Mouse (Mus musculus) ZHBTc4 (cell line): ENCODE measurements at regions not wholly inside any gene's neighbourhood (a gene's known extent, or its start where the extent isn't known, plus 50 kb on each side); places are given as distances from the start of the nearest gene placed in this dataset.

ENCODE experiments used
- DNase-seq: peaks from one replicate; pipeline ENCODE4 v3.0.0-alpha.2; 2011; ENCODE audit warnings: low read depth, low spot score

GRCm38 (mm10) chr6:98872334-98872733, 529.8 kb upstream of the Gm765 start:
- peak; percentile 13 for DNase-seq

DNA sequence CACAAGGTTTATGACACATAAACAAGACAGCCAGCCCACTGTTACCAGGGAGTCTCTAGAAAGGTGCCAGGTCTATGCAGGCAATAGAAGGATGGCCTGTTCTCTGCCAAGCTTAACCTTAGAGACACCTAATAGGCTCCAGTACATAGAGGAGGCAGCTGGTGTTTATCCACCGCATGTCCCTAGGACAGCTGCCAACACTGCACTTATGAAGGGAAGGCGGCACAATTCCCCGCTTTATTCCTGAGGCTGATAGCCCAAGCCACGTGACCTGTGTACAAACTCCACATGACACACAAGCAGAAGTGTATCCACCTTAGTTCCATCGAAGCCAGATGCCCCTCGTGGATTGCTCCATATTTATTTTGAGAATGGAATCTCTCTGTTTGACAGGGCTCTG, 527.2 kb upstream of the Gm765 start:
- DNase-seq, result no peak

DNA sequence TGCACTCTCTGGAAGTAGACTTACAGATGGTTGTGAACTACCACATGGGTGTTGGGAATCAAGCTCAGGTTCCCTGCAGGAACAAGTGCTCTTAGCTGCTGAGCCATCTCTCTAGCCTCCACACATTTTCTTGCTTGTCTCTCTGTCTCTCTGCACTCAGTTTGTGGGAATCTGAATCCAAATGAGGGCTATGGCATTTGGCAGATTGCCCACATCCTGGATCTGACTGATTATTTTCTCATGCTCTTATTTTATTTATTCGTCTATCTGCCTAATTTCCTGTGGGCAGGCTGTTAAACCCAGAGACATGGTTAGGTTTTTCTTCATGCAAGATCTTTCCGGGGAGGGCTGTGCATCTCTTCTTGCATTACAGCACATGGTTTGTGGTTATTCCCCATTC, 521.8 kb upstream of the Gm765 start:
- no peak for DNase-seq

DNA sequence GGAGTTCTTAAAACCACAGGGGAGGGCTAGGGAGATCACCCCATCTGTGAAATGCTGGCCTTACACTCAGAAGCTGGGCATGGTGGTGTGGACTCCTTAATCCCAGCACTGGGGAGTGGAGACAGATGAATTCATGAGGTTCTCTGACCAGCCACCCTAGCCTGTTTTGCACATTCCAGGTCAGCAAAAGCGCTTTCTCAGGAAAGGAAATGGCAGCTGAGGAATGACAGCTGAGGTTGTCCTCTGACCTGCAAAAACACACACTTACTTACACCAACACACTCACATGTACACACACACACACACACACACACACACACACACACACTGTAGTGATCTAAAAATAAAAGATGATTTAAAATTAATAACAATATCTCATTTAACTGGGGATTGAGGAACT, 513.4 kb upstream of the Gm765 start:
- DNase-seq, result no peak

GRCm38 (mm10) chr6:98850906-98851305, 508.4 kb upstream of the Gm765 start:
- no peak for DNase-seq

DNA sequence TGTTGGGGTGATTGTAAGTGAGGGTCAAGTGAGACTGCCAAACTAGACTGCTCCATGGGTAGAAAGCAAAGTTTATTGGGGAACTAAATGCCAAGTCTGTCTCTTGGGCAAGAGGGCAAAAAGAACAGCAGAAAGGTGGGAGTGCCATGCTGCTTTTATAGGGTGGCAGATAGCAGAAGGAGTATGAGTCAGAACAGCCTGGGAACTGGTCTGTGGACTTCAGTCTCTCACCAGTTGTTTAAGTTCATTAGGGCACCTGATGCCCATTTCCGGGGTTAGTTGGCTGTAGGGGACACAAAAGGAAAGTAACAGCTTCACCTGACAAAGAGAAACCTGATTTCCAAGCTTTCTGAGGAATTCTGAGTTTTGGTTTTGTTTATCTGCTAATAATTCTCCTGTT, 506.3 kb upstream of the Gm765 start:
- no peak for DNase-seq

DNA sequence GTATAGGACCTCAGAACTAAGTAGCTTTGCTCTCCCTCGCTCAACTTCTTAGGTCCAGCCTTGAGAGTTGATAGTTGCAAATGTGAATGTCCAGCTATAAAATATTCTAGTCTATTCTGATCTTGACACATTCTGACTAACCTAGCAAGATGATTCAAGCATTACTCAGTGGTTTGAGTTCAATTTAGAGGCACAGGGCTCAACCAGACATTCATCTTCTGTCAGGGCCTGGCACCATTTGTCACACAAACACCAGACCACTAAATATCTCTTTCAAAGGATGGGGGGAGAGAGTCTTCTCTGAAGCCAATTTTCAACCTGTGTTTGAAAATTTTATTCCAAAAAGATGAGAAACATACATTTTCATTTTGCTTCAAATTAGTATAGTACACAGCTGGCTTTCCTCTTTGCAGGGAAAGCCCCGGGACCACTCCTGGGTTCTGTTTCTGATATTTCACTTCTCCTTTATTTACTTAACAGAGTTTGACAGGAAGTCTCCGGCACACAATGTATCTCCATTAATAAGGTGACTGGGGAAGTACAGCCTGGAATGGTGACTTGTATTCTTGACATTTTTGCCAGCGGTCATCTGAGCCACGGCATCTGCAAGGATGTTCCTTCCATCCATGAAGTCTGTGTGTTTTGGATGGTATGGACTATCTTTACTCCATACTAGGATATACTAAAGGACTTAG, 503.6 kb upstream of the Gm765 start:
- no peak for DNase-seq

DNA sequence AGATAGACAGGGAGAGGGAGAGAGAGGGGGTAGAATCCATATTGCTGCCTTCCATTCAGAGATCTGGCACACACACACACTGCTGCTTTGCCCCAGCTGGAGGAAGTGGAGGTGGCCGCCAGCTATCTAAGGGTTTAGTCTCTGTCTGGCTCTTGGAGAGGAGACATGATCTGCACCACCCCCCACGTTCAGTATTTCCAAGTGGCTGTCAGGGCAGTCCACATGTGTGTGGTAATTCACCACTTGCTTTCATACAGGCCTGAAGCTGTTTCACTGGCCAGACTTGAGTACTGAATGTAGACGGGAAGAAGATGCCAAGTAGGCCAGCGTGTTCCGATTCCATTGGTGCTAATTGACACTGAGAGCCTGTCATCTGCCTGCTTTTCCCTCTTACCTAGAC, 501.0 kb upstream of the Gm765 start:
- DNase-seq, result no peak

GRCm38 (mm10) chr6:98842924-98843323, 500.4 kb upstream of the Gm765 start:
- peak; percentile 4 for DNase-seq

DNA sequence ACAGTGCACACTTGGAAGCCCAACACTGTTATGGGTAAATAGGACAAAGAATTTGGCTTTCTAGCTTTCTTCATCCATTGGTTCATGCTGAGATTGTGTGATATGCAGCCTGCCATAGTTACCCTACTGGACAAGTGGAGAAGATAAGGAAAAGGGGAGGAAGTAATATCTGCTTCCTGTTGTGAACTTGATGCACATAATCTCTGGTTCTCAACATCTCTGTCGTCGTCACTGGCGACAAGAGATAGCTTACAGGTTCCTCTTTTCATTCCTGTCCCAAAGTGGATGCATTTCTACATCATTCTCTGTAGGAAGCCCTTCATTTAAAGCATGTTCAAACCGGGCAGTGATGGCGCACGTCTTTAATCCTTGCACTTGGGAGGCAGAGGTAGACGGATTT, 491.4 kb upstream of the Gm765 start:
- no peak for DNase-seq

DNA sequence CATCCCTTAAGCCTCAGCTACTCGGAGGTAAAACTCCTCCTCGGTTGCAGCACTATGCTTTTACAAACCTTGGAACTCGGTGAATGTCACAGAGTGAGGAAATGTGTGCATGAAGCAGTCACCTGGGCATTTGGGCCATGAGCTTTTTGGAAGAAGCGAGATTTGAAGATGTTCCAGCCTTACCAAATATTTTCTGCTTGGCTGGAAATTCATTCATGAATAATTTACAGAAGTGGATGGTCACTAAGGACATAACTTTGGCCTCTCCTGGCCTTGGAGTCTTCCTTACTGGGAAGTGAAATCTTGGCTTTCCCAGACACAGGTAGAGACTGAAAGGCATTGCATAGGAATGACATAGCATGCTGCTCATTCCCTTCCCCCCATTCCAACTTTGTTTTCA, 487.6 kb upstream of the Gm765 start:
- no peak for DNase-seq

- DNase-seq, result no peak
These were observed 465.5 kb upstream of the Gm765 start for GRCm38 (mm10) chr6:98808046-98808445.

DNA sequence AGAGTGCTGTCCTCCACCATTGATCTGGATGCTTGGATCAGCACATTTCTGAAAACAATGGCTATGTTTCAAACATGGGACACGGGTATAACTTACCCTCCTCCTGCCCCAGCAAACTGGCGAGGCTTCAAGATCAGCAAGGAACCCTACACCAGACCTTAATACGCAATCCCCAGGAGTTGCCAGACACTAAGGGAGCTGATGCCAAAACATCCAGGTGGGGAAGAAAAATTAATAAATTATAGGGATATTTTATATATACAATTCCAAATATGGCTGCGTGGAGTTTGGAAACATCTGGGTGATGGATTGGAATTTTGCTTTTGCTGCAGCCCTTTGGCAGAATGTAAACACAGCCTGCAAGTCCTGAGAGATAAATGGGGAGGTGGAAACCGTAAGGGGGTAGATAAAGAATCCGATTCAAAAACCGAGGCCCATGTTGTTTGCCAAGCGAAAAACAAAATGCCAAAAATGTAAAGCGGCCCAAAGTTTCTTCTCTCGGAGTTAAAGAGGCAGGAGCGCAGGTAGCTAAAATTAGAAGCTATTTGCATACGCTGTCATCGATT, 460.9 kb upstream of the Gm765 start:
- no peak for DNase-seq

GRCm38 (mm10) chr6:98801061-98801460, 458.5 kb upstream of the Gm765 start:
- peak; percentile 34 for DNase-seq

DNA sequence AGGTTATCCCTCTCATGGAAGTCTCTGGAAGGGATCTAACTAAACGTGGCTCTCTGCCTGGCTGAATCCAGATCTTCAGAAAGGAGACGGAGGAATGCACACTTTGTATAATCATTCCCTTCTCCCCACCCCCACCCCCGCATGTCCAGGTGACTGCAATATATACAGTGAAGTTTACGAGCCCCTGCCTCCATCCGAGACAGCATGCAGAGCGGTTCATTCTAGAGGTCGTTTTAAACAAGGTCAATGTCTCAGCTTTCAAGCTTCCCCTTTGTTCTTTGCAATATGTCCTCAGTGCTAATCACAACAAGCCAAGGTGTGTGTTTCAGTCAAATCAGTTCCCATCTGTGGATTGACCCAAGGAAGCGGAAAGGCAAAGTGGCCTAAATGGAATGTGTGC, 457.5 kb upstream of the Gm765 start:
- DNase-seq, result peak; percentile 48

- DNase-seq, result no peak
These were observed 455.2 kb upstream of the Gm765 start for GRCm38 (mm10) chr6:98797778-98798177.

DNA sequence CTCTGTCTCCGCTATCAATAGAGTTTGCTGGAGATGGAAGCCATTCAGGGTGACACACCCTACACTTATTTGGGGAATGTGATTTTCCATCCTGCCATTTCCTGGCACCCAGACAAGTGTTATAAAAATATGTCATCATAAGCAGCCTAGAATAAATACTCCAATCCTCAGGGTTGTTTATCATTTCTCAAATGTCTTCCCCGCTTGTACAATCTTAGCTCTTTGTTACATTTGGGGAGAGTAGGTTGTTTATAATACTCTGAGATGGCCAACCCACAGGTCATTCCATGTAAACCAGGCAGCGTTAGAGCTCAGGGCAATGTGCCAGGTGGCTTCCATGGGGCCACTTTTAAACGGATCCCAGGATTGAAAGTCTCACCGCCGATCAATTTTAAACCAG, 454.8 kb upstream of the Gm765 start:
- DNase-seq, result no peak

DNA sequence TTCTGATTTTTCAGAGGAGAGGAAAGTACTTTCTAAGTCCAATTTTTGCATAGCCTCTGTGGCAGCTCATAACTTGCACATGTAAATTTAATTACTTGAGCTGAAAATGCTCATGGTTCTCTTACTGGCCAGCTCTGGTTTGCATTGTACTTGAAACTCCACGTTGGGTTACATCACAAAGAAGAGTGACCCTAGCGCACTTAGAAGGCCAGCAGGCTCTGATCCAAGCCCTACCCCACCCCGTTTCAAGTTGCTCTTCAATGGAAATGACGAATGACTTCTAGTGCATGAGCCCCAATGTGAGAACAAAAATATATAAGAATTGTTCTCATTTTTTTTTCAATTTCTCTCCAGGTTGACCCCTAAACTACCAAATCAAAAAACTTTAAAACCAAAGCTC, 454.1 kb upstream of the Gm765 start:
- DNase-seq, result no peak

DNA sequence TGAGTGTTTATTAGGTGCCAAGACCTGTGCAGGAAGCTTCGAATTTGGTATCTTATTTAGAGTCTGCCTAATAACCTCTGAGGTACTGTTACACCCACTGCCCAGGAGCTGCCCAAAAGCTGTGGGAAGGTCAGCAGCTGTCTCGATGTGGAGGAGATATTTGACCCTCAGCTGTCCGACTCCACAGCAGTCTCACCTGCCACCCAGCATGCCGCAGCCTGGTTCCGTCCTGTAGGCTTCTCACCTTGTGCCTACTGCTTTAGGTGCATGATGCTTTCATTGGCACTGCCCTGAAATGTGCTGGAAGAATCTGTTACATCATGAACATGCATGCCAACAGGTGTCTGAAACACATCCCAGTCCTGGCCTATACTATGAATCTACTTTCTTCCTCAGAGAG, 444.9 kb upstream of the Gm765 start:
- no peak for DNase-seq

- DNase-seq, result no peak
These were observed 439.5 kb upstream of the Gm765 start for GRCm38 (mm10) chr6:98782074-98782473.

DNA sequence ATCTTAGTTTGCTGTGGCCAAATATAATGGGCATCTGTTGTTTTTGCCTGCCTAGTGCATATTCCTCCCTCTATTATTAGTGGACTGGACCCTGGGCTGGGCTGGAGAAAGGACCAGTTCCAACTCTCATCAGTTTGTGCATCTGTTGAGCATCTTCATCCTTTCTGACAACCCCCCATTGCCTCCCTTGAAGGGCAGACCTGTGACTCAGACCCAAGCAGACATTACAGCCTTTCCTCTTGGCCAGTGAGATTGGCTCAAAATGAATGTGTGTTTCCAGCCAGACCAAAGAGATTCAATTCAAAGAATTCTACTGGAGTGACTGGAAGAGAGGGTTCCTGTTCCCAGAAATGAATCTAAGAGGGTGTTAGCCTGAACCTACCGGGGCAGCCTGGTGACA, 433.2 kb upstream of the Gm765 start:
- DNase-seq, result no peak

GRCm38 (mm10) chr6:98769999-98770398, 427.4 kb upstream of the Gm765 start:
- no peak for DNase-seq

DNA sequence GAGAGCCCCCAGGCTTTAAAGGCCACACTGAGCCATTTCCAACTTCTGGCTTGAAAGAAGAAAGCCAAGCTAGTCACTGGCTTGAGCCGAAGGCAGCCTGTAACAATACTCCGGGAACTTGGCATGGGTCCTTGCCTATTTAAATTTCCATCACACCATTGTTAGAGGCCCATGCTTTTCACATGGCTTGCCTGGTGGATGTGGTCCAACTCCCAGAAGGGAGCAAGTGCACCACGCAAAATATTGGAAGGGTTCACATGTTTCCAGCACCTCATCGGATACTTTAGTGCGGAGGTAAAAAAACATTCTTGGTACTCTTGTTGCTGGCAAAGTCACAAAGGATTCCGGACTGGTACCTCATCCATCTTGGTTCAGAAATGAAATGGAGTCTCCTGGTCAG, 426.8 kb upstream of the Gm765 start:
- DNase-seq, result no peak

DNA sequence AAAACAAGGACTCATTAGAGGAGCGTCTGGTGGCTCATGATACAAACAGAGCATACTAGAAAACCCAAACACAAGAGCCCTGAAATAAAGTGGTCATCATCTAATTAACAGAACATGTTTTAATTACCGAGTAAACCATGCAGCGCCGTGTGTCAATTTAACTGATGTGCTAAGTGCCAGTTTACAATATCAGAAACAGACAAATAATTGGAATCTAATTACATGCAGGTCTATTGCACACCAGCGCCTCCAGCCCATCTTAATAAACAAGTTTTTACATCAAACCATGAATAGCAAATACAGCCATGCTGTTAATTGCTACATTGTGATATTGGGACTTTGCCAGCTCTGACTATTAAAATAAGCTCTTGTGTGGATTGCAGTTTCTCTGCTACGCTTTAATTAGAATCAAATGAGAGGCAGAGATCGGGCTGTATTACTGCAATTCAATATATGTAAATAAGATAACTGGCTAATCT, 425.3 kb upstream of the Gm765 start:
- no peak for DNase-seq
